Comparison of ENCODE assay signal across 20 mouse cellular contexts in the genomic region with DNA sequence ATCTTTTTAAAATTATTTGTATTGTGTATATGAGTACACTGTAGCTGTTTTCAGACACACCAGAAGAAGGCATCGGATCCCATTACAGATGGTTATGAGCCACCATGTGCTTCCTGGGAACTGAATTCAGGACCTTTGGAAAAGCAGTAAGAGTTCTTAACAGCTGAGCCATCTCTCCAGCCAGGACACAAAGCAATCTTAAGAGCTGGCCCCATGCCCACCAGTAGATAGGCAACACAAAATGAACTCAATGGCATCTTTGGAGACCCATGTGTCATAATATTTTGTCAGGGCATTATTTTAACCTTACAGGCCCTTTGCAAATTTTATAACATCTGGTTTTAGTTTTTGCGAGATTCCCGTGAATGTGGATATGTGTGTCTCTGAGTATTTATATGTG. TPM values are rescaled to one million over a fixed set of nuclear protein-coding genes. Genes with fewer than 3 reads are reported as not detected.
DNase-seq lines count a peak whose midpoint lies in the region; ATAC-seq and TF ChIP-seq lines count a peak whose summit lies in the region.
"Had no signal": no experiment of that assay in that cellular context is flagged by ENCODE, and none has a peak within 500 bp of the region (broad histone marks: within the 10 kb centered on the region; RNA-seq: fewer than 3 reads in every experiment).

No protein-coding gene starts in this region.

- no peaks in the 10 kb centered on the region for H3K9me3 ChIP-seq in kidney, embryonic 14.5 days (ENCODE audit: control insufficient read depth, low read length)
- H3K9me3 ChIP-seq: forebrain, embryonic 15.5 days; hindbrain, embryonic 12.5 days; liver, embryonic 12.5 days; midbrain, embryonic 10.5 days had no signal

- H3K27me3 ChIP-seq in kidney, embryonic 14.5 days (ENCODE audit: control insufficient read depth, insufficient read depth, low read length), result no peaks in the 10 kb centered on the region
- H3K27me3 ChIP-seq: CH12.LX; forebrain, embryonic 15.5 days; hindbrain, embryonic 12.5 days; liver, embryonic 12.5 days had no signal

- 80% methylated on average over 3 of the region's 3 CpGs for WGBS in kidney, embryonic 14.5 days

- H3K36me3 ChIP-seq in kidney, embryonic 14.5 days (ENCODE audit: control insufficient read depth, insufficient read depth, low read length), result no peaks in the 10 kb centered on the region
- H3K36me3 ChIP-seq: forebrain, embryonic 15.5 days; hindbrain, embryonic 12.5 days; liver, embryonic 12.5 days; midbrain, embryonic 10.5 days had no signal

- no peak overlapping the region for H3K9ac ChIP-seq in kidney, embryonic 14.5 days (ENCODE audit: low read depth, low read length)
- H3K9ac ChIP-seq: forebrain, embryonic 15.5 days; hindbrain, embryonic 12.5 days; liver, embryonic 12.5 days had no signal

- TF ChIP-seq CTCF in gastrocnemius, adult 2 months (IDR thresholded peaks at IDR 0.05), result no peak

- H3K27ac ChIP-seq in gastrocnemius, adult 2 months, result peak overlapping the region; percentile 17; the same call in 1 of the 2 replicates
- no peak overlapping the region for H3K27ac ChIP-seq in kidney, embryonic 14.5 days (ENCODE audit: low read depth, low read length)
- H3K27ac ChIP-seq: forebrain, embryonic 15.5 days; hindbrain, embryonic 12.5 days; layer of hippocampus, adult 2 months; left cerebral cortex, adult 2 months; liver, embryonic 12.5 days; midbrain, embryonic 10.5 days; stomach, postnatal 0 days had no signal

- no peak for ATAC-seq in kidney, embryonic 14.5 days (ENCODE audit: low FRiP score, low TSS enrichment)
- ATAC-seq in inflammation-experienced regulatory T-cells, adult 6 months, result no peak
- ATAC-seq: forebrain, embryonic 15.5 days; liver, embryonic 12.5 days had no signal

- intact Hi-C loops in gastrocnemius, adult 2 months (cut with DNase I), result no loop called here
- intact Hi-C loops in gastrocnemius, postnatal 14 days (cut with DNase I; ENCODE audit: low total_unique reads), result no loop called here

- H3K4me3 ChIP-seq in gastrocnemius, adult 2 months, result no peak overlapping the region
- H3K4me3 ChIP-seq in kidney, embryonic 14.5 days (ENCODE audit: low read length), result no peak overlapping the region
- H3K4me3 ChIP-seq: erythroblast, embryonic 14.5 days; forebrain, embryonic 15.5 days; hindbrain, embryonic 12.5 days; layer of hippocampus, adult 2 months; left cerebral cortex, adult 2 months; liver, embryonic 12.5 days; midbrain, embryonic 10.5 days had no signal

- no peak overlapping the region for H3K4me2 ChIP-seq in kidney, embryonic 14.5 days (replicated peaks; ENCODE audit: low read depth, low read length)
- H3K4me2 ChIP-seq: forebrain, embryonic 15.5 days; hindbrain, embryonic 12.5 days; liver, embryonic 12.5 days had no signal

- H3K4me1 ChIP-seq in kidney, embryonic 14.5 days (ENCODE audit: control insufficient read depth, insufficient read depth, low read length), result no peaks in the 10 kb centered on the region
- H3K4me1 ChIP-seq: forebrain, embryonic 15.5 days; hindbrain, embryonic 12.5 days; liver, embryonic 12.5 days; midbrain, embryonic 10.5 days had no signal

- DNase-seq in gastrocnemius, adult 2 months, result no peak
- no peak for DNase-seq in gastrocnemius, postnatal 14 days
- peak; percentile 21 for DNase-seq in kidney, adult 11 months
- peak; percentile 60 for DNase-seq in kidney, postnatal 10 days
- peak; percentile 77 for DNase-seq in lung, postnatal 36 days
- DNase-seq in thymus, postnatal 10 days (ENCODE audit: low spot score in 2 of 2), result no peak
- DNase-seq: adrenal gland, postnatal 14 days; cerebellum, adult 11-12 months; thymus, postnatal 25 days had no signal

RNA-seq across cellular contexts. Expression of gene Il6st, which starts 59.1 kb away (rescaled TPM):
- total RNA-seq in gastrocnemius, adult 2 months (2021), result 100 to 1,000 TPM; 171 to 183 TPM
- 100 to 1,000 TPM; 112 to 121 TPM for total RNA-seq in gastrocnemius, postnatal 14 days (2021)
- 12.4 and 31.8 TPM in 2 replicates for polyA plus RNA-seq in kidney, embryonic 14.5 days (2014; fragmentation: Nextera tagmentation; extraction: Ambion mirVana)
- polyA plus RNA-seq in inflammation-experienced regulatory T-cells, adult 6 months (2017; shearing (Covaris generic)), result 10 to 100 TPM; 14.1 to 58.2 (median 51.0) TPM

Comparison
In these comparisons a context has a peak if more than half of its experiments do, and no peak if none do; other contexts are left out.
1. DNase-seq: peak in kidney, adult 11 months (single experiment), kidney, postnatal 10 days (single experiment) and lung, postnatal 36 days (single experiment); none in gastrocnemius, adult 2 months (single experiment), gastrocnemius, postnatal 14 days (single experiment) and thymus, postnatal 10 days (0 of 2).